Mouse (Mus musculus) intestine, postnatal 0 days (tissue): Measurements from ENCODE around the gene Pygm. TPM values are rescaled to one million over a fixed set of nuclear protein-coding genes. Genes with fewer than 3 reads are reported as not detected.

Experiments used
- ATAC-seq: fragments of 200-750 bp; cut with Nextera tagmentation; 2 replicates; pipeline ENCODE4 v1.8.0; 2017; ENCODE audit warnings: mild to moderate bottlenecking, moderate TSS enrichment, moderate library complexity
- H3K27ac ChIP-seq: fragments of 300-500 bp; sonication (generic); 2 replicates; pipeline ENCODE4 v1.5.1; 2014; ENCODE audit warnings: mild to moderate bottlenecking, low read depth, low read length, moderate library complexity
- H3K27me3 ChIP-seq: fragments of 300-500 bp; sonication (generic); replicated peaks from 2 replicates; pipeline ENCODE4 v1.6.1; 2014; ENCODE audit warnings: low read length, mixed read lengths; ENCODE audit not compliant: control insufficient read depth, insufficient read depth
- H3K36me3 ChIP-seq: fragments of 300-500 bp; sonication (generic); 2 replicates; pipeline ENCODE4 v1.6.1; 2014; ENCODE audit warnings: mild to moderate bottlenecking, moderate library complexity; ENCODE audit not compliant: control insufficient read depth, insufficient read depth
- H3K4me1 ChIP-seq: fragments of 300-500 bp; sonication (generic); replicated peaks from 2 replicates; pipeline ENCODE4 v1.6.1; 2014; ENCODE audit warnings: antibody characterized with exemption, low read length, mixed read lengths; ENCODE audit not compliant: control insufficient read depth, insufficient read depth
- H3K4me2 ChIP-seq: fragments of 300-500 bp; sonication (generic); replicated peaks from 2 replicates; pipeline ENCODE4 v1.6.1; 2014; ENCODE audit warnings: low read depth, mild to moderate bottlenecking, moderate library complexity
- H3K4me3 ChIP-seq: fragments of 300-500 bp; sonication (generic); 2 replicates; pipeline ENCODE4 v1.5.1; 2014; ENCODE audit warnings: low read depth, low read length
- H3K9ac ChIP-seq: fragments of 300-500 bp; sonication (generic); 2 replicates; pipeline ENCODE4 v1.6.1; 2014; ENCODE audit warnings: mild to moderate bottlenecking, low read depth, low read length
- H3K9me3 ChIP-seq: fragments of 300-500 bp; sonication (generic); 2 replicates; pipeline ENCODE4 v1.6.1; 2016; ENCODE audit warnings: mixed run types; ENCODE audit not compliant: control insufficient read depth
- CTCF ChIP-seq: sonication (generic); IDR thresholded peaks from 2 replicates; pipeline ENCODE4 v1.5.1; 2016; ENCODE audit warnings: low read depth, mild to moderate bottlenecking, control low read depth, antibody characterized with exemption, moderate library complexity
- WGBS: fragments of 180-500 bp; shearing (Covaris S2); extraction: QIAGEN DNeasy Blood & Tissue Kit; methylation state at CpG from one replicate; pipeline ENCODE4 v1.1.7; 2014; 5-methylcytosine and 5-hydroxymethylcytosine counted together
- polyA plus RNA-seq: library from polyadenylated mRNA; unstranded; fragments of >200 nt; fragmentation: Nextera tagmentation; extraction: Ambion mirVana; gene quantifications from 2 replicates; pipeline ENCODE4 v1.2.1, GENCODE M21; 2015

Gene Pygm
- polyA plus RNA-seq, 1 experiment from 2014 or later = 4.1 TPM

- 1% methylated on average over 32 of the region's 32 CpGs for WGBS
- peak; percentile 91 for TF ChIP-seq CTCF
- ATAC-seq = peak; percentile 37
- Histone ChIP-seq H3K4me1 (peaks cover 14% of the 10 kb centered on the region; the same call in 1 of the 2 replicates), H3K27ac (no peak overlapping the region), H3K36me3 (no peaks in the 10 kb centered on the region), H3K27me3 (peaks cover 30% of the 10 kb centered on the region), H3K4me2 (peak overlapping the region; percentile 78), H3K9me3 (no peaks in the 10 kb centered on the region), H3K4me3 (peak overlapping the region; percentile 52), H3K9ac (0 out of 2 replicates have a peak overlapping the region, but pooled peaks have one; percentile 0)
Measured at GRCm38 (mm10) chr19:6401131-6401815, 17.1 kb downstream of the Pygm start.

GRCm38 (mm10) chr19:6401951-6402350 is 17.8 kb downstream of the Pygm start:
- H3K4me3 ChIP-seq = peak overlapping the region; percentile 52
- no peak overlapping the region for H3K27ac ChIP-seq
- 6% methylated on average over 9 of the region's 9 CpGs for WGBS
- peaks cover 14% of the 10 kb centered on the region; the same call in 1 of the 2 replicates for H3K4me1 ChIP-seq
- H3K9ac ChIP-seq = 0 out of 2 replicates have a peak overlapping the region, but pooled peaks have one; percentile 0
- no peak for TF ChIP-seq CTCF
- H3K4me2 ChIP-seq = peak overlapping the region; percentile 78
- peaks cover 30% of the 10 kb centered on the region for H3K27me3 ChIP-seq
- no peaks in the 10 kb centered on the region for H3K9me3 ChIP-seq
- no peak for ATAC-seq
- no peaks in the 10 kb centered on the region for H3K36me3 ChIP-seq

- TF ChIP-seq CTCF = no peak
- Histone ChIP-seq H3K4me1 (peaks cover 11% of the 10 kb centered on the region; the same call in 1 of the 2 replicates), H3K27me3 (peaks cover 23% of the 10 kb centered on the region), H3K27ac (no peak overlapping the region), H3K36me3 (no peaks in the 10 kb centered on the region), H3K9ac (no peak overlapping the region), H3K4me2 (no peak overlapping the region), H3K4me3 (no peak overlapping the region), H3K9me3 (no peaks in the 10 kb centered on the region)
- no peak for ATAC-seq
- WGBS = 84% methylated on average over 10 of the region's 10 CpGs
Measured at GRCm38 (mm10) chr19:6403869-6404268, 19.7 kb downstream of the Pygm start.

GRCm38 (mm10) chr19:6405433-6405832 is 21.2 kb downstream of the Pygm start:
- Histone ChIP-seq H3K4me3 (no peak overlapping the region), H3K4me1 (peaks cover 6% of the 10 kb centered on the region; the same call in 1 of the 2 replicates), H3K9me3 (no peaks in the 10 kb centered on the region), H3K9ac (no peak overlapping the region), H3K27me3 (peaks cover 18% of the 10 kb centered on the region), H3K27ac (no peak overlapping the region), H3K4me2 (no peak overlapping the region), H3K36me3 (no peaks in the 10 kb centered on the region)
- ATAC-seq = no peak
- 70% methylated on average over 10 of the region's 10 CpGs for WGBS
- no peak for TF ChIP-seq CTCF

- Histone ChIP-seq H3K27me3 (peaks cover 6% of the 10 kb centered on the region; the same call in 1 of the 2 replicates), H3K27ac (no peak overlapping the region), H3K4me2 (no peak overlapping the region), H3K9me3 (no peaks in the 10 kb centered on the region), H3K9ac (no peak overlapping the region), H3K4me3 (no peak overlapping the region), H3K36me3 (no peaks in the 10 kb centered on the region; the same call in 1 of the 2 replicates), H3K4me1 (peaks cover 2% of the 10 kb centered on the region; the same call in 1 of the 2 replicates)
- no peak for TF ChIP-seq CTCF
- WGBS = 85% methylated on average over 8 of the region's 8 CpGs
- no peak for ATAC-seq
Measured at GRCm38 (mm10) chr19:6407109-6407508, 22.9 kb downstream of the Pygm start.

- 63% methylated on average over 16 of the region's 16 CpGs for WGBS
Measured at GRCm38 (mm10) chr19:6407816-6408510, 23.8 kb downstream of the Pygm start.

More at GRCm38 (mm10) chr19:6407816-6408510, 23.8 kb downstream of the Pygm start:
- H3K4me2 ChIP-seq = no peak overlapping the region
- H3K9me3 ChIP-seq = no peaks in the 10 kb centered on the region
- no peaks in the 10 kb centered on the region; the same call in 1 of the 2 replicates for H3K27me3 ChIP-seq
- TF ChIP-seq CTCF = no peak
- H3K36me3 ChIP-seq = no peaks in the 10 kb centered on the region; the same call in 1 of the 2 replicates
- no peak overlapping the region for H3K4me3 ChIP-seq
- ATAC-seq = no peak
- no peak overlapping the region for H3K9ac ChIP-seq
- H3K27ac ChIP-seq = no peak overlapping the region
- no peaks in the 10 kb centered on the region for H3K4me1 ChIP-seq
